Mouse (Mus musculus): ENCODE results near the gene Majin. TPM values are rescaled to one million over a fixed set of nuclear protein-coding genes. Genes with fewer than 3 reads are reported as not detected.
A peak's percentile ranks its signal among the peaks of the same experiment; 100 is the strongest.

Majin gene
- total RNA-seq (2021), result not detected

- DNase-seq, result no peak
Observed at GRCm38 (mm10) chr19:6184131-6184530, at the start of gene Majin. Majin (plus strand) TSS chr19:6184388.

DNA sequence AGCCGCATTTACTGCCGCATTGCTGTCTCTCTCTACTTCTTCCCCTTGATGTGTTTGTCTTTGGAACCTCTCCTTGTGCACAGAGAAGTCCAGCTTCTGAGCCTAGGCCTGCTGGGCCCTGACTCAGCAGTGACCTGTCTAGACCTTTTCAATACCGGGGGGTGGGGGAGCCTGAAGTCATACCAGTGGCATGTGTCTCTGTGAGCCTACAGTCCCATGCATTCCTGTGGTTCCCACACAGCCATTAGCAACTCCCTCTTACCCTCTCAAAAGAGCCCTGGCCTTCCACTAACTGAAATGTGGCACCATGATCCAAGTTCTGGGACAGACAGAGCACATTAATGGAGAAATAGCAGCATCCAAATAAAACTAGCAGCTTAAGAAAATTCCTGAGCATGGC, 47.8 kb upstream of the Majin start:
- no peak for DNase-seq

GRCm38 (mm10) chr19:6139701-6140100, 44.5 kb upstream of the Majin start:
- no peak for DNase-seq

GRCm38 (mm10) chr19:6140374-6140677, 43.9 kb upstream of the Majin start:
- no peak for DNase-seq

GRCm38 (mm10) chr19:6140678-6141393, 43.4 kb upstream of the Majin start, which contains the start of gene Batf2:
Batf2 (plus strand) TSS chr19:6140983.
- DNase-seq, result peak; percentile 94

DNA sequence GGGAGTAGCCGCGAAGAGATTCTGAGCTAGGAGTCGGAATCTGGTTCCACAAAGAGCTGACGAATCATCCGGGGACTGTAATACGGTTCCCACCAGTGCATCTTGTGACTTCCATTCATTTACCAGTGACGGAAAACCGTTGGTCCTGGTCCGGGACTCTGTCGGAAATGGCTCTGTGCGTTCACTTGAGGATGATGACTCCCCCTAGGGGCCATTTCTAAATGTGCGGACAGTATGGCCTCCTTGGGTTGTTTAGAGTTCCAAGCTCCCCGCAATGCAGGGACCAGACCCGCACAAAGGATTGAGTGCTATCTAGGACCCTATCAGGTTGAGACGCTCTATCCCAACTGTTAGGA, 42.8 kb upstream of the Majin start, which contains the start of gene Arl2:
Gene Arl2, minus strand, starts transcription at position 155 of the 356 bp plus-strand sequence.
- DNase-seq, result peak; percentile 84

DNA sequence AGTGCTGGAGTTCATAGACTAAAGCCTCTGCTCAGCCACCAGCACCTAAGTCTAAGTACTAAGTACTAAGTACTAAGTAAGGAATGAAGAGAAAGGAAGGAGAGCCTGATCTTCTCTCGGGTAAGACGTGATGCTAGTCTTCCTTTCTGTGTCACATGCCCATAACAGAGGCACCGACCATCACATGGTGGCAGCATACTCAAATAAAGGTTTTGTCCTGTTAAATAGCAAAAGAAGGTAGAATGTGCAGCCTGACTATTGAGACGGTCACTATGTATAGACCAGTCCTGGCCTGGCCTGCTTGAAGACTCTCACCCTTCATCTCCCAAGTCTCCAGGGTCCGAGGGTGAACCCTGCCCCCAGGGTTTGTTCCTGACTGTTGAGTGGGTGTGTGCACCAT, 39.3 kb upstream of the Majin start:
- DNase-seq, result no peak

GRCm38 (mm10) chr19:6155174-6155573, 29.0 kb upstream of the Majin start:
- DNase-seq, result no peak

DNA sequence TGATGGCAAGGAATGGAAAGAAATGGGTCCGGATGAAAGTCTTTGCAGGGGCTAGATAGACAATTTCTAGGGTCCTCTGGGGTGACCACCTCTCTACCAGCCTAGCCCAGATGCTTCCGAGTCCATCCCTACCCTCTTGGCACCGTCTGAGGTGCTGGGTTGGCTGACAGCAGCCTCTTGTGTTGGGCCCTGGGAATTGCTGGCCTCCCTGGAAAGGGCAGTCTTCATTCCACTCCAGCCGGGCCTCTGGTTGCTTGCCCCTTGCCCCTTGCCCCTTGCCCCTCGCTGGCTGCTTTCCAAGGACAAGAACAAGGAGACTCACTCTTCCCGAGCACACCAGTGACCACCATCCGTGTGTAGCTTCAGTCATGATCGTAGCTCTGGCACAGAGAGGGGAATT, 27.8 kb upstream of the Majin start:
- no peak for DNase-seq

GRCm38 (mm10) chr19:6157220-6157619, 27.0 kb upstream of the Majin start:
- no peak for DNase-seq

GRCm38 (mm10) chr19:6163872-6164547, 20.2 kb upstream of the Majin start:
- peak; percentile 31 for DNase-seq

- no peak for DNase-seq
Observed at GRCm38 (mm10) chr19:6166750-6167149, 17.4 kb upstream of the Majin start.

DNA sequence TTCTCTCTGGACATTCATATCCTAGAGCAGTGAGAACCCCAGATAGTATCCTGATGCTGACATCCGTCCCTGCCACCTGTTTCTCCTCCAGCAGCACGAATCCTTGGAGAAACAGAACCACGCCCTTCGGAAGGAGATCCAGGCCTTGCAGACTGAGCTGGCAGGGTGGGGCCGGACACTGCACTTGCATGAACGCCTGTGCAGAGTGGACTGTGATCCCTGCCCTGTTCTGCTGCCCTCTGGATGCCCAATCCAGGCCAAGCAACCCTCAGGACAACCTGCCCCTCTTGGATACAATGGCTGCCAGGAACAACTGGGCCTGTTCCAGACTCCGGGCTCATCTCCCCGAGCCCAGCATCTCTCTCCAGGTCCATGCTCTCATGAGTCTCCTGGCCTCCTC, 13.0 kb upstream of the Majin start:
- no peak for DNase-seq

GRCm38 (mm10) chr19:6174771-6175170, 9.4 kb upstream of the Majin start:
- no peak for DNase-seq

DNA sequence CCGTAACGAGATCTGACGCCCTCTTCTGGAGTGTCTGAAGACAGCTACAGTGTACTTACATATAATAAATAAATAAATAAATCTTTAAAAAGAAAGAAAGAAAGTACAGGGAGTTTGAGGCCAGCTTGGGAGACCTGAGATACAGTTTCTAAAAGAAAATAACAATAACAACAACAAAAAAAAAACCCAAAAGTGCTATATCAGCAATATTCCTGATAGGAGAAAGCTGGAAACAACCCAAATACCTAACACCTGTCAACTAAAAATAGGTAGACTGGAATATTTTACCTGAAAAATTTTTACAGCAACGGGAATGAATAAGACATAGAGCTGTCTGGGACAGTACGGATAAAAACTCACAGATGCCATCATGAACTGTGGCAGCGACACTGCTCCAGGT, 5.4 kb upstream of the Majin start:
- no peak for DNase-seq

- no peak for DNase-seq
Observed at GRCm38 (mm10) chr19:6181629-6182028, 2.6 kb upstream of the Majin start.

GRCm38 (mm10) chr19:6182534-6182933, 1.7 kb upstream of the Majin start:
- DNase-seq, result no peak

GRCm38 (mm10) chr19:6204265-6204664, 20.1 kb downstream of the Majin start:
- DNase-seq, result no peak

- DNase-seq, result no peak
Observed at GRCm38 (mm10) chr19:6206716-6207115, 22.5 kb downstream of the Majin start.

DNA sequence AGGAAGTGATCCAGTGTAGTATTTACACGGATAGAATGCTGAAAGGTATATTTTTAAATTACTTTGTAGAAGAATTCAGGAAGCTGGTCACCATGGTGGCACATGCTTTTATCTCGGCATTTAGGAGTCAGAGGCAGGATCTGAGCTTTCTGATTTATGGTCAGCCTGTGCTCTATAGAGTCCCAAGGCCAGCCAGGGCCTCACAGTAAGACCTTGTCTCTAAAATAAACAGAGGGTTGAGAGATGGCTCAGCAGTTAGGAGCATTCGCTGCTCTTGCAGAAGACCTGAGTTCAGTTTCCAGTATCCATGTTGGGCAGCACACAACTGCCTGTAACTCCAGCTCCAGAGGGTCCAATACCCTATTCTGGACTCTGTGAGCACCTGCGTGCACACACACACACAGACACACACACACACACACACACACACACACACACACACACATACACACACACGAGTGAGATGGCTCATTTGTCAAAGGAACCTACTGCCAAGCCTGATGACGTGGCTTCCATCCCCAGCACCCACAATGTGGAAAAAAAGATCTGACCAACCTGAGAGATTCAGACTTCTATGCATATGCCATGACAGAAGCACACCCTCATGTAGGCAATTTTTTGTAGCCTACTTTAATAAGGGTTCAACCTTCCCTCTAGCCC, 32.0 kb downstream of the Majin start:
- DNase-seq, result no peak

DNA sequence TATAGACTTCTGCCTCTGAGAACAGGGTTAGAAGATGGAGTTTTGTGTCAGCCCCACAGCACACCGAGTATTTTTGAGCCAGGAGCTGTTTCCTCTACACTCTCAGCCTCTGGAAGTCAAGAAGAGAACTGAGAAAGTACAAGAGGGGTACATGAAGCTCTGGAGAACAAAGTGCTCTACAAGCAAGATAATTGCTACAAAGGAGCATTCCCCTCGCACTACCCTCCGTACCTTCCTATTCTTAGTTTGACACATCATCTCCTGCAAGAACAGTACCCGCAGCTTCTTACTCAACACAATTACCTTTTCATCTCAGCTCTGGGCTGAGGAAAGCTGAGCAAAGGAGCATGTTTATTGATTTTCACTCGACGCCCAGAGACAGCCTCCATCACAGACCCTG, 34.4 kb downstream of the Majin start:
- no peak for DNase-seq

DNA sequence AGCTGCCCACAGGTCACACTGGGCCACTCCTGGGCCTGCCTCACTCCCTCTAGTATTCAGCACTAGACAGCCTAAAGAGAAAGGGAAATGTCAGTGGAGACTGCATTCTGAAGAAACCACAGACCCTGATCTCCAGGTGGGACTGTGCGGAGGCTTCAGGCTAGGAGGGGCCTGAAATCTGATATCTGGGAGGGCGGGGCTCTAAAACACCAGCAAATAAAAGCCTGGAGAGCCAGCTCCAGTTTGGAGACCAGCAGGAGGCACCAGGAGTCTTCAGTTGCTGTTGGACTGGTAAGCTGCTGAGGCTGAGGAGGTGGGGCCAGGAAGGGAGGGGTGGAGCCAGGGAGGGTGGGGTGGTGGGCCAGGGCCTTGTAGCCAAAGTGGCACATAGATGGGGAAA, 41.9 kb downstream of the Majin start, which contains the start of gene Gpha2:
Gene Gpha2, plus strand, starts transcription at position 246 of the 400 bp plus-strand sequence.
- DNase-seq, result no peak

DNA sequence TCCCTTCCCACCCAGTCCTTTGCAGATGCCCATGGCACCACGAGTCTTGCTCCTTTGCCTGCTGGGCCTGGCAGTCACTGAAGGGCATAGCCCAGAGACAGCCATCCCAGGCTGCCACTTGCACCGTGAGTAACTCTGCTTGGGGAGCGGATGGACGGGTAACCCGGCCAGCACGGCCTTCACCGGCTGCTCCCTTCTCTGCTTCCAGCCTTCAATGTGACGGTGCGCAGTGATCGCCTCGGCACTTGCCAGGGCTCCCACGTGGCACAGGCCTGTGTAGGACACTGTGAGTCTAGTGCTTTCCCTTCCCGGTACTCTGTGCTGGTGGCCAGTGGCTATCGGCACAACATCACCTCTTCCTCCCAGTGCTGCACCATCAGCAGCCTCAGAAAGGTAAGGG, 42.6 kb downstream of the Majin start:
- DNase-seq, result no peak

GRCm38 (mm10) chr19:6227864-6228263, 43.7 kb downstream of the Majin start:
- DNase-seq, result no peak

Measured in heart, postnatal 4 days (tissue).